ENCODE assay signal across 8 mouse cellular contexts in genomic region chr7:19382166-19382541, GRCm38 (mm10). TPM values are rescaled to one million over a fixed set of nuclear protein-coding genes. Genes with fewer than 3 reads are reported as not detected.
DNase-seq lines count a peak whose midpoint lies in the region; ATAC-seq and TF ChIP-seq lines count a peak whose summit lies in the region.

No protein-coding gene starts in this region.

- no peaks in the 10 kb centered on the region; the same call in 1 of the 2 replicates for H3K4me1 ChIP-seq in lung, embryonic 14.5 days (ENCODE audit: insufficient read depth)
- peaks cover 15% of the 10 kb centered on the region for H3K4me1 ChIP-seq in liver, embryonic 16.5 days (ENCODE audit: control insufficient read depth, low read depth, low read length)
- 0 out of 2 replicates have a peak, but pooled peaks cover 2% of the 10 kb centered on the region for H3K4me1 ChIP-seq in stomach, postnatal 0 days (replicated peaks; ENCODE audit: control insufficient read depth, insufficient read depth)

- no peaks in the 10 kb centered on the region for H3K27me3 ChIP-seq in lung, embryonic 14.5 days (ENCODE audit: insufficient read depth, low read length)
- H3K27me3 ChIP-seq in liver, embryonic 16.5 days (ENCODE audit: control insufficient read depth, insufficient read depth, low read depth, low read length), result no peaks in the 10 kb centered on the region
- H3K27me3 ChIP-seq in stomach, postnatal 0 days (ENCODE audit: control insufficient read depth, insufficient read depth, low read length), result no peaks in the 10 kb centered on the region

- no peaks in the 10 kb centered on the region for H3K9me3 ChIP-seq in lung, embryonic 14.5 days (ENCODE audit: low read depth, low read length)
- no peaks in the 10 kb centered on the region for H3K9me3 ChIP-seq in liver, embryonic 16.5 days (replicated peaks; ENCODE audit: control insufficient read depth, low read length)
- H3K9me3 ChIP-seq in stomach, postnatal 0 days (ENCODE audit: control insufficient read depth, low read length), result no peaks in the 10 kb centered on the region

- peak; percentile 66 for ATAC-seq in lung, embryonic 14.5 days (ENCODE audit: insufficient read depth)
- peak; percentile 72 for ATAC-seq in granulocyte monocyte progenitor cell, adult 5-6 weeks (replicated peaks; ENCODE audit: poor library complexity, severe bottlenecking)
- ATAC-seq in liver, embryonic 16.5 days (ENCODE audit: low read depth), result peak; percentile 57
- ATAC-seq in stomach, postnatal 0 days (ENCODE audit: low FRiP score, low TSS enrichment), result peak; percentile 67

- peak overlapping the region; percentile 83 for H3K9ac ChIP-seq in lung, embryonic 14.5 days
- peak overlapping the region; percentile 76 for H3K9ac ChIP-seq in liver, embryonic 16.5 days (ENCODE audit: low read depth, low read length)
- peak overlapping the region; percentile 79 for H3K9ac ChIP-seq in stomach, postnatal 0 days (ENCODE audit: low read length)

- TF ChIP-seq EP300 in stomach, postnatal 0 days (optimal IDR thresholded peaks at IDR 0.05), result no peak

- peak overlapping the region; percentile 30; the same call in 1 of the 2 replicates for H3K27ac ChIP-seq in lung, embryonic 14.5 days (ENCODE audit: low read depth)
- H3K27ac ChIP-seq in liver, embryonic 16.5 days (ENCODE audit: low read length), result no peak overlapping the region
- H3K27ac ChIP-seq in stomach, postnatal 0 days (replicated peaks), result peak overlapping the region; percentile 53; the same call in 1 of the 2 replicates

- WGBS in lung, embryonic 14.5 days, result 0% methylated on average over 37 of the region's 37 CpGs
- WGBS in liver, embryonic 16.5 days (ENCODE audit: insufficient replicate concordance), result under 1% methylated on average over 34 of the region's 37 CpGs
- WGBS in stomach, postnatal 0 days, result 0% methylated on average over 23 of the region's 37 CpGs

- H3K36me3 ChIP-seq in lung, embryonic 14.5 days (ENCODE audit: insufficient read depth), result peaks cover 41% of the 10 kb centered on the region
- peaks cover 4% of the 10 kb centered on the region for H3K36me3 ChIP-seq in liver, embryonic 16.5 days (ENCODE audit: control insufficient read depth, insufficient read depth)
- peaks cover 6% of the 10 kb centered on the region; the same call in 1 of the 2 replicates for H3K36me3 ChIP-seq in stomach, postnatal 0 days (ENCODE audit: control insufficient read depth, insufficient read depth, low read length)

- no peak for TF ChIP-seq CTCF in lung, embryonic 14.5 days (IDR thresholded peaks at IDR 0.05; ENCODE audit: low read depth)
- TF ChIP-seq CTCF in stomach, postnatal 0 days (IDR thresholded peaks at IDR 0.05; ENCODE audit: low read depth), result no peak

- H3K4me3 ChIP-seq in lung, embryonic 14.5 days (ENCODE audit: low read depth, low read length), result peak overlapping the region; percentile 74
- H3K4me3 ChIP-seq in liver, embryonic 16.5 days (ENCODE audit: low read depth, low read length), result peak overlapping the region; percentile 85
- peak overlapping the region; percentile 77 for H3K4me3 ChIP-seq in stomach, postnatal 0 days (ENCODE audit: low read depth, low read length)

- peak; percentile 41 for DNase-seq in adrenal gland, postnatal 25 days
- DNase-seq in adrenal gland, adult (ENCODE audit: inconsistent age in 2 of 2, low spot score in 1 of 2), result no peak
- DNase-seq in lung, embryonic 14.5 days, result no peak
- no peak for DNase-seq in lung, postnatal 14 days
- DNase-seq in stomach, postnatal 0 days (ENCODE audit: low spot score), result no peak
- no peak for DNase-seq in c-Kit-positive CD71-positive TER-119-positive erythroid progenitor cells, embryonic 14.5 days (ENCODE audit: low spot score)

- peak overlapping the region; percentile 89 for H3K4me2 ChIP-seq in lung, embryonic 14.5 days
- H3K4me2 ChIP-seq in liver, embryonic 16.5 days (ENCODE audit: low read depth, low read length), result peak overlapping the region; percentile 94
- peak overlapping the region; percentile 74 for H3K4me2 ChIP-seq in stomach, postnatal 0 days (replicated peaks; ENCODE audit: low read depth)

RNA-seq across cellular contexts. Expression of gene Ercc2, which starts 0.3 kb away (rescaled TPM):
- total RNA-seq in adrenal gland, postnatal 25 days (2021), result 34.8 and 42.9 TPM in 2 replicates
- 11.4 and 12.1 TPM in 2 replicates for polyA plus RNA-seq in lung, embryonic 14.5 days (2014; fragmentation: Nextera tagmentation; extraction: Ambion mirVana)
- 10.7 and 26.9 TPM in 2 replicates for total RNA-seq in granulocyte monocyte progenitor cell, adult 5-6 weeks (2014; fragmentation: Nextera tagmentation)
- total RNA-seq in granulocyte monocyte progenitor cell, adult 5-6 weeks (2017), result 29.8 and 31.9 TPM in 2 replicates
- 5.9 and 6.2 TPM in 2 replicates for polyA plus RNA-seq in liver, embryonic 16.5 days (2015; fragmentation: Nextera tagmentation; extraction: Ambion mirVana)
- 6.0 and 6.4 TPM in 2 replicates for polyA plus RNA-seq in stomach, postnatal 0 days (2015; fragmentation: Nextera tagmentation; extraction: Ambion mirVana)

RNA-seq across cellular contexts. Expression of gene Klc3, which starts 21.8 kb away (rescaled TPM):
- 1.9 and 2.9 TPM in 2 replicates for total RNA-seq in adrenal gland, postnatal 25 days (2021)
- polyA plus RNA-seq in lung, embryonic 14.5 days (2014; fragmentation: Nextera tagmentation; extraction: Ambion mirVana), result 6.5 and 7.5 TPM in 2 replicates
- total RNA-seq in granulocyte monocyte progenitor cell, adult 5-6 weeks (2014; fragmentation: Nextera tagmentation), result not detected in 2 replicates
- not detected in 2 replicates for total RNA-seq in granulocyte monocyte progenitor cell, adult 5-6 weeks (2017)
- polyA plus RNA-seq in liver, embryonic 16.5 days (2015; fragmentation: Nextera tagmentation; extraction: Ambion mirVana), result 0.34 and 0.51 TPM in 2 replicates
- 24.3 and 26.5 TPM in 2 replicates for polyA plus RNA-seq in stomach, postnatal 0 days (2015; fragmentation: Nextera tagmentation; extraction: Ambion mirVana)

RNA-seq across cellular contexts. Expression of gene Ckm, which starts 22.4 kb away (rescaled TPM):
- 1.1 TPM in 1 of 2 replicates, not detected in the other for total RNA-seq in adrenal gland, postnatal 25 days (2021)
- polyA plus RNA-seq in lung, embryonic 14.5 days (2014; fragmentation: Nextera tagmentation; extraction: Ambion mirVana), result 2.8 and 11.1 TPM in 2 replicates
- total RNA-seq in granulocyte monocyte progenitor cell, adult 5-6 weeks (2014; fragmentation: Nextera tagmentation), result 0.85 TPM in 1 of 2 replicates, not detected in the other
- 1.5 and 3.0 TPM in 2 replicates for total RNA-seq in granulocyte monocyte progenitor cell, adult 5-6 weeks (2017)
- polyA plus RNA-seq in liver, embryonic 16.5 days (2015; fragmentation: Nextera tagmentation; extraction: Ambion mirVana), result 27.9 and 65.4 TPM in 2 replicates
- 42.1 and 43.6 TPM in 2 replicates for polyA plus RNA-seq in stomach, postnatal 0 days (2015; fragmentation: Nextera tagmentation; extraction: Ambion mirVana)

RNA-seq across cellular contexts. Expression of gene Ppp1r13l, which starts 22.6 kb away (rescaled TPM):
- total RNA-seq in adrenal gland, postnatal 25 days (2021), result 6.7 and 9.3 TPM in 2 replicates
- 5.4 and 7.9 TPM in 2 replicates for polyA plus RNA-seq in lung, embryonic 14.5 days (2014; fragmentation: Nextera tagmentation; extraction: Ambion mirVana)
- 1.8 and 1.9 TPM in 2 replicates for total RNA-seq in granulocyte monocyte progenitor cell, adult 5-6 weeks (2014; fragmentation: Nextera tagmentation)
- total RNA-seq in granulocyte monocyte progenitor cell, adult 5-6 weeks (2017), result 0.26 and 0.57 TPM in 2 replicates
- 0.57 and 0.85 TPM in 2 replicates for polyA plus RNA-seq in liver, embryonic 16.5 days (2015; fragmentation: Nextera tagmentation; extraction: Ambion mirVana)
- polyA plus RNA-seq in stomach, postnatal 0 days (2015; fragmentation: Nextera tagmentation; extraction: Ambion mirVana), result 10.3 and 12.2 TPM in 2 replicates

RNA-seq across cellular contexts. Expression of gene Cd3eap, which starts 22.9 kb away (rescaled TPM):
- total RNA-seq in adrenal gland, postnatal 25 days (2021), result 13.4 and 13.5 TPM in 2 replicates
- 21.3 and 24.2 TPM in 2 replicates for polyA plus RNA-seq in lung, embryonic 14.5 days (2014; fragmentation: Nextera tagmentation; extraction: Ambion mirVana)
- 20.3 and 26.1 TPM in 2 replicates for total RNA-seq in granulocyte monocyte progenitor cell, adult 5-6 weeks (2014; fragmentation: Nextera tagmentation)
- 23.2 and 39.9 TPM in 2 replicates for total RNA-seq in granulocyte monocyte progenitor cell, adult 5-6 weeks (2017)
- 6.8 TPM in 2 replicates for polyA plus RNA-seq in liver, embryonic 16.5 days (2015; fragmentation: Nextera tagmentation; extraction: Ambion mirVana)
- polyA plus RNA-seq in stomach, postnatal 0 days (2015; fragmentation: Nextera tagmentation; extraction: Ambion mirVana), result 13.4 and 13.6 TPM in 2 replicates
